Mouse (Mus musculus): ENCODE results near the gene Slc1a7. TPM values are rescaled to one million over a fixed set of nuclear protein-coding genes. Genes with fewer than 3 reads are reported as not detected.
A peak's percentile ranks its signal among the peaks of the same experiment; 100 is the strongest.

Gene Slc1a7
- total RNA-seq, 2 experiments from 2014 or later, result 0.10 TPM; not detected in 1

- no peak for DNase-seq
- intact Hi-C loops (cut with DNase I), result no loop called here
Observed at GRCm38 (mm10) chr4:107962792-107963191, 5.3 kb upstream of the Slc1a7 start.

DNA sequence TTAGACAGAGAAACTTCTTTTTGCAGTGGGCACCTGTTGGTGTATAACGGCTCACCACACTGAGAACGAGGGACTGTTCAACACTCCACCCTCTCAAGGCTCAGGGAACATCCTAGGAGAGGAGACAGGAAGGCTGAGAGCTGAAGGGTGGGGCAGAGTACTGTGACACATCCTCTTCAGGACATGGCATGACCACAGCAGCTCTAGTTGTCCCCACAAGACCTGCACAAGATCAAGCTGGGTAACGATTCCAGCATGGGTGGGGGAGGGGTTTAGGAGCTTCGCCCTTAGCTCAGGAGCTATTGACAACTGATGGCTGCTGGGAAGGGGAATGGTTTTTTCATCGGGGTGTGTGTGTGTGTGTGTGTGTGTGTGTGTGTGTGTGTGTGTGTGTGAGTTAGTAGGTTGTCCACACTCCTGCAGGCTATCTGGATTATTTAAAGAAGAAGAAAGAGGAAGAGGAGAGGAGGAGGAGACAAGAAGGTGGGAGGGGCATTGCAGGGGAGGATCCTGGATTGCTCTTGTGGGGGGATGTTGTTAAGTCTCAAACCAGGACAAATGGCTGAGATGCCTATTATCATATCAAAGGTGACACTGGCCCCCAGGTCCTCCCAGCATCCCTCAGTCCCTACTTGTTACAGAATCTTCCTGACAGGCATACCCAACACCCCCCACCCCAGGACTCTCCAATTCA lies 1.6 kb upstream of the Slc1a7 start:
- intact Hi-C loops (cut with DNase I), result no loop called here
- DNase-seq, result peak; percentile 48 to 65

DNA sequence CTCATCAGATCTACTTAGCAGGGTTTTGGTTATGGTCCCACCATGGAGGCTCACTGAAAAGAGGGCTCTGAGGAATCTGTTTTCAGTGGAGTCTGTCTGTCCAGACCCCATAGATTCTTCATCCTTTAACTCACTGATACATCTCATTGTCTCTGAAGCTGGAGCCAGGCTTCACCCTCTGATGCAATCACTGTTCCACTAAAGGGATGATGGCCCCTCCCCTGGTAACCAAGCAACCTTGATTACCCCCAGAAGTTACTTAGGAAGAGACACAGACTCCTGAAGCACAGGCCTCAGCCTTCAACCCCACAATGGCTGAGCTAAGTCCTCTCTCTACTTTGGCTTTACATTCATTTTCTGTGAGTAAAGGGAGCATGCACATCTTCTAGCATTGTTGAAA lies 1.6 kb downstream of the Slc1a7 start:
- no peak for DNase-seq
- intact Hi-C loops (cut with DNase I), result no loop called here

DNA sequence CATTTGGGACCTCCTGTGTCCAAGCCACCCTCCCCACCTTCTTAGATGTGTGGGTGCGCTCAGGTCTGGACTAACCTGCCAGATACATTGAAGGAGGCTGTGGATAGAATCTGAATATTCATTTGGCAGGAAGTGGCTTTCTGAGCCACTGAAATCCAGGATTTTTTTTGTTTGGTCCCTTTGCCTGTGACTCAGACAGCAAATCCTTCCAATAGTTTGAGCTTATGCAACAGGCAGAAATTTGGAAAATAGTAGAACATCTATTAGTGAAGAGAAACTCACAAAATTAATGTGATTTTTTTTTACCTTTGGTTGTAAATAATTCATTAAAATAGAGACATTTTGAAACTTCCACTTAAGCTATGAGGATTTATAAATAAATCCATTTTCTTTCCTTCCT lies 3.0 kb downstream of the Slc1a7 start:
- intact Hi-C loops (cut with DNase I), result no loop called here
- DNase-seq, result no peak

DNA sequence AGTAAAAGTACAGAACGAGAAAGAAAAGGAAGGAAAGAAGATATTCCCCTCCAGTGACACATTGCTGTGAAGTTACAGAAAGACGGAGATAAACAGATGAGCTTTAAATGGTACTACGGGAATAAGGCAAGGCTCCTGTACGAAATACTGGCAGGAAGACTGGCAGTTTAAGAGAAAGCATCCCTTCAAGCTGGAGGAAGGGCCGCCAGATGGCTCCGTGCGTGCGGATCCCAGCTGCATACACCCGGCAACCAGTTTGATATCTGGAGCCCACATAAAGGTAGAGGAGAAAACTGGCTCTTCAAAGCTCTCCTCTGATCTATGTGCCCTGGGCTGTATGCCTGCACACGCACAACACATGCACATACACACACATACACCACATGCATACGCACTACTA lies 6.4 kb downstream of the Slc1a7 start:
- DNase-seq, result no peak
- intact Hi-C loops (cut with DNase I), result no loop called here

DNA sequence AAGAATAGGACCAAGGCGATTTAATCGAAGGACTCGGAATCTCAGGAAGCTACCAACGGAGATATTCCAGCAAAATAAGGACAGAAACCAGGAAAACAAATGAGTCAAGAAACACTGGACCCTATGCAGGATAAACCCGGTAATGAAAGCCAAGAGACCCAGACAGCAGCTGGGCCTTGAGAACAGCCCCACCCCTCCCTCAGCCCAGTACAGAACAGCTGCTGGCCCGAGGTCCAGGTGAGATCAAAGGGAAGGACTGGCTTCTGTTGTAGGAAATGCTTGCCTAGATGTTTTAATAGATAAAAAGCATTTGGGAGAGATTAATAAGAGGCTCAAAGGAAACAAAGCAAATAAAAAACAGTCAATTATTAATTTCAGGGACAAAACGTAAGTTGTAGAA lies 6.9 kb downstream of the Slc1a7 start:
- intact Hi-C loops (cut with DNase I), result no loop called here
- no peak for DNase-seq

GRCm38 (mm10) chr4:107977593-107977992 lies 9.5 kb downstream of the Slc1a7 start:
- intact Hi-C loops (cut with DNase I), result no loop called here

GRCm38 (mm10) chr4:107979530-107979929 lies 11.4 kb downstream of the Slc1a7 start:
- DNase-seq, result no peak
- intact Hi-C loops (cut with DNase I), result no loop called here

More at GRCm38 (mm10) chr4:107977593-107977992, 9.5 kb downstream of the Slc1a7 start:
- no peak for DNase-seq

DNA sequence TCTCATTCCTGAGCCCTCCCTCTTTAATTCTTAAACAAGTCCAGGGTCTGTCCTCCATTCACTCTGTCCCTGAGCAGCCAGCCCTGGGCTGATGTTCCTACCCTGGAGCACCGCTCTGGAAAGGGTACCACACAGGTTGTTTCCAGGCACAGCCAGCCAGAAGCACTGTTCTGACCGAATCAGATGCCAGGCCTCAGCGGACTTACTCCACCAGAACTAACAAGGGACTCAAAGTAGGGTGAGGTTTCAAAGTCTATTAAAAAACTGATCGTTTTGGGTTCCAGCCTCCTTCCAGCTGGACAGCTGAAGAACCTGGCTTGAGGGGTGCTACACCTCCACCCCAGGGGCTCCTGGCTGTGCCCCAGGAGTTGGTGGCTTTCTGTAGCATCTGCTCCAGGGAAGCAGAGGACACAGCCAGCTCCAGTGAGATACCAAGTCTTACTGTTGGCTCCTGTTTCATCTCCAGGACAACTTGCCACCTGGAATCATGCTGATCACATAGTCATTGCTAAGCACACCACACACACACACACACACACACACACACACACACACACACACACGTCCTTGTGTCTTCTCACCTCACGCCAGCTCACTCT lies 12.0 kb downstream of the Slc1a7 start:
- intact Hi-C loops (cut with DNase I), result no loop called here
- DNase-seq, result no peak

DNA sequence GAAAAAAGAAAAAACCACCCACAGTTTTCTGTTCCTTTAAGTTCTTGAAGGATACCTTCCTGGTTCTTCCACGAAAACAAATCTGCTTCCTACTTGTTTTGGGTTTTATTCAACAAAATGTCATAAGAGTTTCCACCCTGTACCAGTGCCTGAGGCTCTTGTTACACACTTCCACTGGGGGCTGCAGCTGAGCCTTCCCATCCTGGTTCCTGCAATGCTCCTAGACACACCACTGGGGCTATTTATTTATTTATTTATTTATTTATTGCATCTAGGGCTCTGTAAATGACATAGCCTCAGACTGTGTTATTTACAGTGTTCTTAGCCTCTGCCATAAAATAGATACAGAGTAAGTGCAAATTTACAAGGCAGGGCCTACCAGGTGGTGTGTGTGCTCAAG lies 15.6 kb downstream of the Slc1a7 start:
- intact Hi-C loops (cut with DNase I), result no loop called here
- DNase-seq, result no peak

DNA sequence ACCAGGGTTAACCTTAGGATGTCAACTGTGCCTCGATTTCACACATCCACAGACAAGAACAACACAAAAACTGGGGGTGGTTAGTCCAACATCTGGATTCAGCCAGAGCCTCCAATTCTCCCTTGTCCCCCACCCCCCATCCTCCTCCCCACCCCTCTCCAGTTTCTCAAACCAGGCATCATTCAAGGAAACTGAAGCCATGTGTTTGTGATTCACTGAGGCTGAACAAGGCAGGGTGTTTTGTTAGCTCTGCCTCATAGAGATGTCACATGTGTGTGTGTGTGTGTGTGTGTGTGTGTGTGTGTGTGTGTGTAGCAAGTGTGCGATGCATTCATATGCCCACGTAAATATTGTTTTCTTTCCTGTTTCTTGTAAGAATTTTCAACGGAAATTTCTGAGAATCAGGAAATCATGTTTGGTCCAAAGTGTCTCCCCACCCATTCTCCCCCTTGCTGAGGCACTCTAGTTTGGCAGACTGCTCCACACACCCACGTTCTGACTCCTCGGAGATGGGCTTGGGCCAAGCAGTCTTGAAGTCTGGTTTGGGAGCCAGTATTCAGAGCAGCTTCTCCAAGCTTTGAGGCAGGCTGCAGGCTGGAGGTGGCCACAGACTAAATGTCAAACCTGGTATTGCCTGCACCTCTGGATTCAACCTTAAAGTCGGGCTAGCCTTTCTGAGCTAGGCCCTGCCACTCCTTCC lies 16.3 kb downstream of the Slc1a7 start:
- intact Hi-C loops (cut with DNase I), result no loop called here
- DNase-seq, result peak; percentile 86 to 89

- intact Hi-C loops (cut with DNase I), result no loop called here
- DNase-seq, result no peak
Observed at GRCm38 (mm10) chr4:107985812-107986211, 17.7 kb downstream of the Slc1a7 start.

- DNase-seq, result no peak
- intact Hi-C loops (cut with DNase I), result no loop called here
Observed at GRCm38 (mm10) chr4:107986386-107987168, 18.4 kb downstream of the Slc1a7 start.

DNA sequence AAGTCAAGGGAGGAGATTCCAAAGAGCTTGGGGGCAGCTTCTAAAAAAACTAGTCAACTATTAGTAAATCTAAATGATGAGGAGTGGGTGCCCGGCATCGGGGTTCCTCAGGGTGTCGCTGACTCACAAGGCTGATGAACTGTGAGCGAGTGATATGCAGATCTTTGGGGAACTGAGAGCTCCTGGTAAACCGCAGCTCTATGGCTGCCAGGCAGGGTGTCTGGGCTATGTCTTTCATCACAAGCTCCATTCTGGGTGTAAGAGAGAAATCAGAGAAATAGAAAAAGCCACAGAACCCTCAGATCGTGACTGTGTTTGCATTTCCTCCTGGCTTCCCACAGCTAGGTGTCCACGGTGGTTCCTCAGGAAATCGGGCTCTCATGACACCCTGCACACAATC lies 20.8 kb downstream of the Slc1a7 start:
- intact Hi-C loops (cut with DNase I), result no loop called here
- peak; percentile 51 to 52 for DNase-seq

DNA sequence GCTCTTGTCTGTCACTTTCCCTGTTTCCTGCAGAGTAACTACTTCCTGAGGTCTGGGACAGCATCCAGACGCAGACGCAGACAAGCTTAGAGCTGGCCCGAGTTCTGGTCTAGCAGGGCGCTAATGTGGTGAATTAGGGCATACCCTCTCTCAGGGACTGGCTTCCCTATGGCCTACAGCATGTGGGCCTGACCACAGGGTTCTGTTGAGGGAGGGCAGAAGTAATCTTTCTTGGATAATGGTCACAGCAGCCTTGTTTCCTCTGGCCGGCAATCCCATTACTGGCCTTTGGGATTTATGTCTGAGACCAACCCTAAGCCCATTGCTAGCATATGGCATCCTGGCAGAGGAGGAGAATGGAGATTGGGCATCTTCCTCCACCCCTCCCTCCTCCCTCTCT lies 22.7 kb downstream of the Slc1a7 start:
- DNase-seq, result no peak
- intact Hi-C loops (cut with DNase I), result no loop called here

GRCm38 (mm10) chr4:107991879-107992278 lies 23.7 kb downstream of the Slc1a7 start:
- no peak for DNase-seq
- intact Hi-C loops (cut with DNase I), result no loop called here

DNA sequence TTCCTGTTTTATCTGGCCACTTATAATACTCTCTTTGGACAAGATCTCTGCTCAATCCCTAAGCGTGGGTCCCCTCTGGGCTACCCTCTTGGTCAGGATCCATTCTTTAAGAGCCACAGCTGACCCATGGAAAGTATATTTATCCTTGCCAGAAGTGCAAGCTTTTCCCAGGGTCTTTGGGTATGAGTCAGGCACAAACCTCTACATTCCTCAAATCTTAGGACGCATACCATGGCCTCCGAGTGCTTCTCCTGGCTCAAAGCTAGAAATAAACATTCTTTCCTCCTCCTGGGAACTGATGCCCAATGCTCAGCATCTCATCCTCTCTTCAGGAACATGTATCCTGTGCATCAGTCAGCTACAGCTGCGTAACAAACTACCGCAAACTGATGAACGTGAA lies 26.9 kb downstream of the Slc1a7 start:
- intact Hi-C loops (cut with DNase I), result no loop called here

DNA sequence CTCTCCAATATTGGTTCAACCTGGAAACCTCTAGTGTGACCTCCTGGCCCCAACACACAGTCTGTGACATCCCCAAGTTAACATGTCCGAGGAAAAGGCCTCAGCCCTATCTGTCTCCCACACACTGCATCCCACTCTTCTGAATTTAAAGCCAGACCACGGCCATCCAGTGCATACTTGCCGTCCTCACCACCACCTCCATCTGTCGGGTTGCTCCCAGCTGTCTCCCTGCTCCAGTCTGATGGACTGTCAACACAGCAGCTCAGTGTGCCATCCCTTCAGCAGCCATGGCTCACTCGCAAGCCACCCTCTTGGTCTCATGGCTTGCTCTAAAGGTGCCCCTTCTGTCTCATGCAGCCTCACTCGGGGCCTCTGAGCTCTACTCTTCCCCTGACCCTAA lies 27.6 kb downstream of the Slc1a7 start:
- no peak for DNase-seq
- intact Hi-C loops (cut with DNase I), result no loop called here

More for the DNA sequence above, 26.9 kb downstream of the Slc1a7 start:
- no peak for DNase-seq

- intact Hi-C loops (cut with DNase I), result no loop called here
- DNase-seq, result no peak
Observed at GRCm38 (mm10) chr4:107996418-107996986, 28.4 kb downstream of the Slc1a7 start.

GRCm38 (mm10) chr4:107998641-107999332 lies 30.7 kb downstream of the Slc1a7 start:
- DNase-seq, result peak; percentile 72 to 75
- intact Hi-C loops (cut with DNase I), result no loop called here
